Mouse (Mus musculus) G1E (cell line): Measurements from ENCODE around the gene Gse1.

ENCODE experiments used
- CTCF ChIP-seq: IDR thresholded peaks from 2 replicates; pipeline ENCODE4 v1.5.1; 2012; ENCODE audit warnings: low read depth, low read length, inconsistent platforms, mixed read lengths
- GATA2 ChIP-seq: IDR thresholded peaks from 2 replicates; pipeline ENCODE4 v1.6.1; 2012; ENCODE audit warnings: low read depth, low read length, inconsistent platforms, borderline replicate concordance

- TF ChIP-seq CTCF (no peak), GATA2 (no peak)
Measured at GRCm38 (mm10) chr8:120411059-120411458, 182.8 kb downstream of the Gse1 start.
